Comparison of ENCODE assay signal across 10 mouse cellular contexts in the genomic region with DNA sequence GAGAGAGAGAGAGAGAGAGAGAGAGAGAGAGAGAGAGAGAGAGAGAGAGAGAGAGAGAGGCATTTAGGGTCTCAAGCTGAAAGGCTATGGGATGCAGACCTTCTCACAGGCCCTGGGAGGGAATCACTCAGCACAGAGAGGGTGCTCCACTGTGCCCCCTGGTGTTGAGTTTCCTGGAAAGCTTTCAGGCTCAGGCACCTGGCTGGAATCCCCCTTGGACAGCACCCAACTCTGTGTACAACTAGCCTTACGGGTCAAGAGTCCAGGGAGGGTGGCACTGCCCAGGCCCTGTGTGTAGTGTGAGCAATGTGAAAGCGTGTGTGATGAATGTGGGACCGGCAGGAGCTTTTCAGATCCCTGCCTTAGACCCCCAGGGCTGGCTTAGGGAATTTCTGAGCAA. TPM values are rescaled to one million over a fixed set of nuclear protein-coding genes. Genes with fewer than 3 reads are reported as not detected.
A peak's percentile ranks its signal among the peaks of the same experiment; 100 is the strongest.
DNase-seq lines count a peak whose midpoint lies in the region; ATAC-seq lines count a peak whose summit lies in the region.
"Had no signal": no experiment of that assay in that cellular context is flagged by ENCODE, and none has a peak within 500 bp of the region (broad histone marks: within the 10 kb centered on the region; RNA-seq: fewer than 3 reads in every experiment).

No protein-coding gene starts in this region.

- H3K27me3 ChIP-seq in limb, embryonic 10.5 days (ENCODE audit: low read depth, poor library complexity, severe bottlenecking): 0 out of 2 replicates have a peak, but pooled peaks cover 4% of the 10 kb centered on the region
- no peaks in the 10 kb centered on the region for H3K27me3 ChIP-seq in splenic B cell, adult 2 months (ENCODE audit: control insufficient read depth, insufficient read depth, low read length, poor library complexity, severe bottlenecking)
- H3K27me3 ChIP-seq: embryonic facial prominence, embryonic 15.5 days had no signal

- no peak for ATAC-seq in cerebellum, adult (ENCODE audit: insufficient number of reproducible peaks, low FRiP score, low TSS enrichment)

- no peaks in the 10 kb centered on the region for H3K36me3 ChIP-seq in limb, embryonic 10.5 days
- peaks cover 3% of the 10 kb centered on the region; the same call in 1 of the 2 replicates for H3K36me3 ChIP-seq in splenic B cell, adult 2 months (ENCODE audit: control insufficient read depth, insufficient read depth, low read length, poor library complexity, severe bottlenecking)
- H3K36me3 ChIP-seq: embryonic facial prominence, embryonic 15.5 days had no signal

- WGBS in limb, embryonic 10.5 days: 60% methylated on average over 3 of the region's 3 CpGs

- H3K4me3 ChIP-seq in limb, embryonic 10.5 days: no peak overlapping the region
- H3K4me3 ChIP-seq: embryonic facial prominence, embryonic 15.5 days had no signal

- peaks cover 28% of the 10 kb centered on the region for H3K4me1 ChIP-seq in limb, embryonic 10.5 days

- H3K27ac ChIP-seq in limb, embryonic 10.5 days: no peak overlapping the region
- H3K27ac ChIP-seq: embryonic facial prominence, embryonic 15.5 days; macrophage had no signal

- DNase-seq in cerebellum, postnatal 10 days: peak; percentile 61 to 63
- no peak for DNase-seq in cerebellum, adult 11 months
- DNase-seq in right cerebral cortex, postnatal 14 days: peak; percentile 53
- DNase-seq in right cerebral cortex, postnatal 25 days: no peak
- DNase-seq in limb, embryonic 10.5 days (ENCODE audit: low spot score): peak; percentile 59
- DNase-seq in splenic B cell, adult 2 months (ENCODE audit: low read depth, low spot score): peak; percentile 17
- no peak for DNase-seq in layer of hippocampus, adult 11-12 months (ENCODE audit: low spot score)

- no peaks in the 10 kb centered on the region for H3K9me3 ChIP-seq in limb, embryonic 10.5 days (replicated peaks)
- H3K9me3 ChIP-seq: embryonic facial prominence, embryonic 15.5 days had no signal

RNA-seq across cellular contexts. Expression of a gene that starts 4.1 kb away (rescaled TPM):
- polyA plus RNA-seq in limb, embryonic 10.5 days (2016; fragmentation: Nextera tagmentation; extraction: Ambion mirVana): 0.13 TPM in 2 replicates
- polyA plus RNA-seq: macrophage had no signal

RNA-seq across cellular contexts. Expression of a gene that starts 21.9 kb away (rescaled TPM):
- 18.6 and 19.1 TPM in 2 replicates for polyA plus RNA-seq in limb, embryonic 10.5 days (2016; fragmentation: Nextera tagmentation; extraction: Ambion mirVana)

RNA-seq across cellular contexts. Expression of a gene that starts 36.9 kb away (rescaled TPM):
- 3.4 and 4.5 TPM in 2 replicates for polyA plus RNA-seq in limb, embryonic 10.5 days (2016; fragmentation: Nextera tagmentation; extraction: Ambion mirVana)

RNA-seq across cellular contexts. Expression of a gene that starts 58.1 kb away (rescaled TPM):
- not detected in 2 replicates for polyA plus RNA-seq in limb, embryonic 10.5 days (2016; fragmentation: Nextera tagmentation; extraction: Ambion mirVana)
- polyA plus RNA-seq: embryonic facial prominence, embryonic 15.5 days; macrophage had no signal

Comparison
In these comparisons a context has a peak if more than half of its experiments do, and no peak if none do; other contexts are left out.
1. DNase-seq: peak in cerebellum, postnatal 10 days (2 of 2), right cerebral cortex, postnatal 14 days (single experiment), limb, embryonic 10.5 days (single experiment) and splenic B cell, adult 2 months (single experiment); none in cerebellum, adult 11 months (single experiment), right cerebral cortex, postnatal 25 days (single experiment) and layer of hippocampus, adult 11-12 months (single experiment).